Mouse (Mus musculus): ENCODE data around the gene Alkbh1. TPM values are rescaled to one million over a fixed set of nuclear protein-coding genes. Genes with fewer than 3 reads are reported as not detected.
A peak's percentile ranks its signal among the peaks of the same experiment; 100 is the strongest.

Gene Alkbh1
- polyA plus RNA-seq, 1 experiment from 2014 or later, result 76.1 TPM

DNA sequence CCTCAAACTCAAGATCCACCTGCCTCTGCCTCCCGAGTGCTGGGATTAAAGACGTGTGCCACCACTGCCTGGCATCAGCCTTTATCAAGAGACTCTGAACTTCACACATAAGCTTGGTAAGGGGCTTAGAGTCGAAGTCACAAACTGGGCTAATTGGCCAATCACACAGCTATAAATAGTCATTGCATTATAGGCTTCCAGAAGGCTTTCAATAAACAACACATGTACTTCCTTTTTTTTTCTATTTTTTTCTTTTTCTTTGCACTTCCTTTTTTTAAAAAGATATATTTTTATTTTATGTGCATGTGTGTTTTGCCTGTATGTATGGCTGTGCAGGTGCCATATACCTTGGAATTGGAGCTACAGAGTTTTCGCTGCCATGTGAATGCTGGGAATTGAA lies 28.5 kb downstream of the Alkbh1 start:
- ATAC-seq (ENCODE audit: insufficient number of reproducible peaks, insufficient read depth, low FRiP score, low TSS enrichment, low read depth), result no peak
- Histone ChIP-seq H3K4me1 (peaks cover 12% of the 10 kb centered on the region), H3K9ac (no peak overlapping the region), H3K4me3 (no peak overlapping the region), H3K4me2 (no peak overlapping the region), H3K27me3 (no peaks in the 10 kb centered on the region), H3K36me3 (no peaks in the 10 kb centered on the region), H3K27ac (no peak overlapping the region), H3K9me3 (no peaks in the 10 kb centered on the region)
- WGBS, result 71% methylated on average over 4 of the region's 4 CpGs

DNA sequence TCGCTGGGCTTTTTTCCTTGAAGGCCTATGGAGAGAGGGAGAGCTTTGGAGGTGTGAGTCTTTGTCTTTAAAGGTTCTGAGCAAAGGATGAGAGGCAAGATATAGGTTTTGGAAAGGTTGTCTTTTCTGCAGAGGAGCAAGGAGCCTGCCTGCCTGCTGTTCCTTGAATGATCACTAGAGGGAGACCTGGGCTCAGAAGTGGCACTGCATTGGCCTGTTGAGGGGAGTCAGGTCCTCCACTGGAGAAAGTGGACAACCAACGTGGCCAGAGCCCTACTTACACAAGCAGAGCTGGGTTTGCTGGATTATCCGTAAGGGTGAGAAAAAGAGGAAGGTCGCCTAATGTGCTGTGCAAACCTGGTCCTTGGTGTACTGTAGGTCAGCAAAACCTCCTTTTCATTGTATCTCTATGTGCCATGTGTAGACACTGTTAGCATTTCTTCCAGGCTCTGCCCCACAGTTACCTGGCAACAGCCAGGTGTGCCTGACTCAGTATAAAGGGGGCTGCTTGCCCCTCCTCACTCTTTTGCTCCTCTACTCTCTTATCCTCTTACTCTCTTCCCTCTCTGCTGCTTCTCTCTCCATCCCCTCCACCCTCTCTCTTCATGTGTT lies 30.5 kb downstream of the Alkbh1 start:
- no peaks in the 10 kb centered on the region for H3K36me3 ChIP-seq
- no peak overlapping the region for H3K4me3 ChIP-seq
- no peak overlapping the region for H3K9ac ChIP-seq
- ATAC-seq (ENCODE audit: insufficient number of reproducible peaks, insufficient read depth, low FRiP score, low TSS enrichment, low read depth), result no peak
- no peak overlapping the region for H3K27ac ChIP-seq
- 16% methylated on average over 4 of the region's 4 CpGs for WGBS
- H3K4me2 ChIP-seq, result no peak overlapping the region
- peaks cover 3% of the 10 kb centered on the region; the same call in 1 of the 2 replicates for H3K4me1 ChIP-seq
- no peaks in the 10 kb centered on the region for H3K9me3 ChIP-seq
- H3K27me3 ChIP-seq, result no peaks in the 10 kb centered on the region

- Histone ChIP-seq H3K9ac (no peak overlapping the region), H3K36me3 (no peaks in the 10 kb centered on the region), H3K9me3 (no peaks in the 10 kb centered on the region), H3K4me1 (peaks cover 11% of the 10 kb centered on the region), H3K4me2 (no peak overlapping the region), H3K4me3 (no peak overlapping the region), H3K27ac (no peak overlapping the region), H3K27me3 (no peaks in the 10 kb centered on the region)
- ATAC-seq (ENCODE audit: insufficient number of reproducible peaks, insufficient read depth, low FRiP score, low TSS enrichment, low read depth), result no peak
- WGBS, result 39% methylated on average over 7 of the region's 7 CpGs
Measured at GRCm38 (mm10) chr12:87410999-87411398, 32.8 kb downstream of the Alkbh1 start.

DNA sequence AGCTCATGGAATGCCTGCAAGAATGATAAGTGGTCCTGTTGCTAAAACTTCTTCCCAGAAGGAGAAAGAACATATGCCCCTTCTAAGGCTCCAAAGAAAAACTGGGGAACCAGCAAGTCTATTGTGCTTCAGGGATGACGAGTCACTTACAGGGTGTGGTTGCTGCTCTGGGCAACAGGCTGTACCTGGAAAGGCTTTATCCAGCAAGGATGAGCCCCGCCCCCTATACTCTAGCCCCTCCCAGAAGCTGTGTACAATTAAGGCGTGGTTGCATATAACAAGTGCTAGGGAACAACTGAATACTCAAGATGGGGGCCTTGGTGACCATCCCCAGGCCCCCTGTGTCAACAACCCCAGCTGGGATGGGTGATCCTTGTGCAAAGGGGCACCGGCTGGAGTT lies 34.7 kb downstream of the Alkbh1 start:
- H3K36me3 ChIP-seq, result no peaks in the 10 kb centered on the region
- WGBS, result 82% methylated on average over 4 of the region's 4 CpGs
- no peak for ATAC-seq (ENCODE audit: insufficient number of reproducible peaks, insufficient read depth, low FRiP score, low TSS enrichment, low read depth)
- no peaks in the 10 kb centered on the region for H3K27me3 ChIP-seq
- no peak overlapping the region for H3K27ac ChIP-seq
- no peak overlapping the region for H3K4me3 ChIP-seq
- H3K9me3 ChIP-seq, result no peaks in the 10 kb centered on the region
- no peak overlapping the region for H3K9ac ChIP-seq
- H3K4me2 ChIP-seq, result no peak overlapping the region
- peaks cover 11% of the 10 kb centered on the region for H3K4me1 ChIP-seq

DNA sequence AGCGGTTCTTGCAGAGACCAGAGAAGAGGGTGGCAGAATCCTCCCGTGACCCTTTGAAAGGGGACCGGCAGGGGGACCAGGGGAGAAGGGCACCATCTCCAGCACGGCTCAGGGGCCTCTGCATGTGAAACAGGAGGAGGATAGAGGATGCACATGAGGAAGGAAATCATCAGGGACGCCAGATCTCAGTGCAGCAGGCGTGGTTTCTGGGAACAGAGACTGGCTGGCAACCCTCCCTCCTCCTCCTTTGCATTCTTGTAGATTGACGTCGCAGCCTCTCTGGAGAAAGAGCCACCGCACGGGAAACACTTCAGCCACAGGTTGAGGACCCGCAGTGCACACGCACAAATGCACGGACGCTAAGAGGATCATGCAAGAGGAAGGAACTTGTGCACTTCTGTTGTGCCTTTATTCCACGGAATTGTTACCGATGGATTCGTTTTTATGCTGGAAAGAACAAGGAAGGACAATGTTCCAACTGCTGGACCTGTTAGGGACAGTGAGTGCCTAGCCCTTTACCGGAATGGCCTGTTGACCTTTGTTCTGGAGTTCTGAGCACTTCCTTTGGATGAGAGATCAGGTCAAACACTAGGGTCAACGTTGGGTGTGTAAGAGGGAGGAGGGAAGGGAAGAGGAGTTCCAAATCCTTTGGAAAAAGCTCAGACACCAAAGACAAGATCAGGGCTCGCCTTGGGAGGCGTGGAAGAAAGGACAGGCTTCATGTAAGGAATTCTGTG lies 35.8 kb downstream of the Alkbh1 start:
- ATAC-seq (ENCODE audit: insufficient number of reproducible peaks, insufficient read depth, low FRiP score, low TSS enrichment, low read depth), result no peak
- Histone ChIP-seq H3K4me1 (peaks cover 11% of the 10 kb centered on the region), H3K27ac (no peak overlapping the region), H3K27me3 (no peaks in the 10 kb centered on the region), H3K36me3 (no peaks in the 10 kb centered on the region), H3K9ac (peak overlapping the region; percentile 54; the same call in 1 of the 2 replicates), H3K4me2 (peak overlapping the region; percentile 40), H3K4me3 (peak overlapping the region; percentile 18; the same call in 1 of the 2 replicates), H3K9me3 (no peaks in the 10 kb centered on the region)
- WGBS, result 30% methylated on average over 21 of the region's 21 CpGs

DNA sequence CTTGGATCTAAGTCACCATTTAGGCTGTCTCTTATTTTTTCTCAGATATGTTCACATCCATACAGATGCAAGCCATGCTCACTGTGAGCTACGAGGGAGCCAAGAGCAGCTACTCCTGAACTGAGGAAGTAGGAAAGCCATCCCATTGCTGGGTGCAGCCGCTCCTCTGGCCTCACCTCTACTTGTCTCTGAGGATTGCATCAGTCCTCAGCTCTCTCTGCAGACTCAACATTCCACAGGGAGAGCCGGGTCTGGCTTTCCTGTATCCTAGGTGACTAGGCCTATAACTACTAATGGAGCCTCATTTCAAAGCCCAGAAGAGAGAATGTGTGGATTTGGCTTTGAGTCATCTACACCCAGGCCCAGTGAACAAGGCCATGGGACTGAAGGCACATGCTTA lies 38.1 kb downstream of the Alkbh1 start:
- 77% methylated on average over 3 of the region's 3 CpGs for WGBS
- Histone ChIP-seq H3K9ac (no peak overlapping the region), H3K4me1 (peaks cover 8% of the 10 kb centered on the region; the same call in 1 of the 2 replicates), H3K4me2 (no peak overlapping the region), H3K9me3 (no peaks in the 10 kb centered on the region), H3K27me3 (no peaks in the 10 kb centered on the region), H3K36me3 (no peaks in the 10 kb centered on the region), H3K27ac (no peak overlapping the region), H3K4me3 (no peak overlapping the region)
- no peak for ATAC-seq (ENCODE audit: insufficient number of reproducible peaks, insufficient read depth, low FRiP score, low TSS enrichment, low read depth)

DNA sequence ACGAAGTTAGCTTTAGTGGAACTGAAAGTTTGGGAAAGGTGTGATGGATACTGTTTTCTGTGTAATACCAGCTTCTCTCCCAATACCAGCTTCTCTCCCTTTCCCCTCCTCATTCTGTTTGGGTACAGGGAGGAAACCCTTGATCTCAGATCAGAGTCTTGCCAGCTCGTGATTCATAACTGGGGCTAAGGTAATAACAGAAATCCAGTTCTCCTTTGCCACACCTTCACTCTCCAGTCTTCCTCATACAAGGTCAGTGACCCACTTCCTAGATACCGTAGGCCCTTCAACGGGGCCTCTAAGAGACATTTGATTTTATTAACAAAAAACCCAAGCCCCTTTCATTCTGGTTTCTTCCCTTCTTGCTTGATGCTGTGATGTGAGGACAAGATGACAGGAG lies 38.7 kb downstream of the Alkbh1 start:
- no peak overlapping the region for H3K4me2 ChIP-seq
- H3K4me3 ChIP-seq, result no peak overlapping the region
- peaks cover 8% of the 10 kb centered on the region; the same call in 1 of the 2 replicates for H3K4me1 ChIP-seq
- no peak for ATAC-seq (ENCODE audit: insufficient number of reproducible peaks, insufficient read depth, low FRiP score, low TSS enrichment, low read depth)
- H3K27ac ChIP-seq, result no peak overlapping the region
- H3K9me3 ChIP-seq, result no peaks in the 10 kb centered on the region
- H3K36me3 ChIP-seq, result no peaks in the 10 kb centered on the region
- no peak overlapping the region for H3K9ac ChIP-seq
- WGBS, result 85% methylated on average over 4 of the region's 4 CpGs
- H3K27me3 ChIP-seq, result no peaks in the 10 kb centered on the region

- H3K9ac ChIP-seq, result no peak overlapping the region
- H3K4me3 ChIP-seq, result no peak overlapping the region
- H3K9me3 ChIP-seq, result no peaks in the 10 kb centered on the region
- no peaks in the 10 kb centered on the region for H3K4me1 ChIP-seq
- H3K27me3 ChIP-seq, result no peaks in the 10 kb centered on the region
- no peak overlapping the region for H3K4me2 ChIP-seq
- no peak overlapping the region for H3K27ac ChIP-seq
- 47% methylated on average over 6 of the region's 6 CpGs for WGBS
- no peak for ATAC-seq (ENCODE audit: insufficient number of reproducible peaks, insufficient read depth, low FRiP score, low TSS enrichment, low read depth)
- H3K36me3 ChIP-seq, result no peaks in the 10 kb centered on the region
Measured at GRCm38 (mm10) chr12:87401883-87402282, 41.9 kb downstream of the Alkbh1 start.

DNA sequence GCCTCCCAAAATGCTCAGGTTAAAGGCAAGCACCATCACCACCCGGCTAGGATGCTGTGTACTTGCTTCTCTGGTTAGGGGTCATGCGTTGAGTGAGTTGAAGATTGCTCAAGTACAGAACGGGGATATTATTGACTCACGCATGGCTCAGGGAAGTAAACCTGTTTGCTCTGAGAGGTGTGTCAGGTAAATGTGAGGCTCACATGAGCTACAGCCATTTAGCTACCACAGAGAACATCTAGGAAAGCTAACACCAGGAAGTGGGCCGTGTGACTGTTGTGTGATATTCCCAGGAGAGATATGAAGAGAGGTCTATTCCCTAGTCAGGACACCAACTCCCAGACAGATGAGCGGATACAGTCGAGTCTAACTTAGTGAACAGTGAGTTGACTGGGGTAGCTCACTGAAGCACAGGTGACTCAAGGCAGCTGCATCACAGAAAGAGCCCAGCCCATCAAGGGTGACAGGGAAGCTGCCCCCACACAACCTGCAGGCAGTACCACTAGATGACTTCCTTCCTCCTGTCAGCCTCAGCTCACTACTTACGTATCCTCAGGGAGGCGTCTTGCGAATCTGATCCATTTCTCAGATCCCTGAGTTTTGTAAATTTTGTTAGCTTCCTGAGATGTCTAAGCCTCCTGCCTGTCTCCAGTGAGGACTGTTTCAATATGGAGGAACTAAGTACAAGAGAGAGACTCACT lies 44.5 kb downstream of the Alkbh1 start:
- H3K4me1 ChIP-seq, result no peaks in the 10 kb centered on the region
- no peak overlapping the region for H3K4me2 ChIP-seq
- no peaks in the 10 kb centered on the region for H3K27me3 ChIP-seq
- 75% methylated on average over 10 of the region's 10 CpGs for WGBS
- H3K27ac ChIP-seq, result no peak overlapping the region
- H3K4me3 ChIP-seq, result no peak overlapping the region
- no peaks in the 10 kb centered on the region for H3K9me3 ChIP-seq
- no peak for ATAC-seq (ENCODE audit: insufficient number of reproducible peaks, insufficient read depth, low FRiP score, low TSS enrichment, low read depth)
- H3K9ac ChIP-seq, result no peak overlapping the region
- no peaks in the 10 kb centered on the region for H3K36me3 ChIP-seq

DNA sequence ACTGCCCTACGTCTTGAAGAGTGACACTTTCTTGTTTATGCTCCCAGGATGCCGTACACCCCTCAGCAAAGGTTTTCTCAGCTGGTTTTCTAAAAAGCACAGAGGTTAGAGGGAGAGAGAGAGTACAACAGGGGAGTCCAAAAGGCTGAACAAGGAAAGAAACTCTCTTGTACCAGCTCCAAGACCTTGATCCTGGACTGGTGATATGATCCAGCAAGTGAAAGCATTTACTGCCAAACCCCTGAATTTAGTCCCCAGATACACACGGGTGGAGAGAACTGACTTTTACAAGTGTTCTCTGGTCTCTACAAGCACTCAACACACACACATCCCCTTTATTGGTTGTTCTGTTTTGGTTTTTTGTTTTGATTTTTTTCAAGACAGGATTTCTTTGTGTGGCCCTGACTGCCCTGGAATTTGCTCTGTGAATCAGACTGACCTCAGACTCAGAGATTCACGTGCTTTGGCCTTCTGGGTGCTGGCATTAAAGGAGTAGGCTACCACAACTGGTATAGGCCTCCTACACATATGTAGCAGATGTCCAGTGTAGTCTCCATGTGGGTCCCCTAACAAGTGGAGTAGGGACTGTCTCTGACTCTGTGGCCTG lies 45.9 kb downstream of the Alkbh1 start:
- Histone ChIP-seq H3K36me3 (no peaks in the 10 kb centered on the region), H3K27ac (no peak overlapping the region), H3K4me2 (no peak overlapping the region), H3K9ac (no peak overlapping the region), H3K27me3 (no peaks in the 10 kb centered on the region), H3K4me3 (no peak overlapping the region), H3K4me1 (no peaks in the 10 kb centered on the region), H3K9me3 (no peaks in the 10 kb centered on the region)
- ATAC-seq (ENCODE audit: insufficient number of reproducible peaks, insufficient read depth, low FRiP score, low TSS enrichment, low read depth), result no peak
- 66% methylated on average over 4 of the region's 4 CpGs for WGBS

DNA sequence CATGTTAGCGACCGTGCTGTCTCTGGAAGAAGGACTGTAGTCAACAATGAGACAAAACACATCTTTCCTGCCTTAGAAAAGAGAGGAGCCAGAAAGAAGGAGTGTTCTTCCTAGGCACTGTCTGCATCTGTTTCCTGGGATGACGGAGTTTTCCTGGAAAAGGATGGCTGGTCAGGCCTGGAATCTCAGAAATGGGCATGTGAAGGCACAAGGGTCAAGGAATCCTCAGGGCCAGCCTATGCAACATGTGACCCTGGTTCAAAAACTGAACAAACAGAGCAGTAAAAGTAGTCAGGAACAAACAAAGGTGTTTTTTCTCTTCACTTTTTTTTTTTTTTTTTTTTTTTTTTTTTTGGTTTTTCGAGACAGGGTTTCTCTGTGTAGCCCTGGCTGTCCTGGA lies 46.7 kb downstream of the Alkbh1 start:
- Histone ChIP-seq H3K4me3 (no peak overlapping the region), H3K36me3 (no peaks in the 10 kb centered on the region), H3K4me2 (no peak overlapping the region), H3K4me1 (no peaks in the 10 kb centered on the region), H3K27ac (no peak overlapping the region), H3K9ac (no peak overlapping the region), H3K9me3 (no peaks in the 10 kb centered on the region), H3K27me3 (no peaks in the 10 kb centered on the region)
- ATAC-seq (ENCODE audit: insufficient number of reproducible peaks, insufficient read depth, low FRiP score, low TSS enrichment, low read depth), result no peak
- WGBS, result 82% methylated on average over 4 of the region's 4 CpGs

All from embryonic facial prominence, embryonic 13.5 days (tissue).